Mouse (Mus musculus) 3T3-L1 (cell line): ENCODE data around the gene Pop7.

Experiments
- DNase-seq: peaks from one replicate; pipeline ENCODE4 v3.0.0-alpha.2; 2015; ENCODE audit warnings: low read depth, low spot score

Pop7 gene

GRCm38 (mm10) chr5:137528247-137528968 lies 26.1 kb upstream of the Pop7 start:
- DNase-seq, result no peak

- no peak for DNase-seq
Measured at GRCm38 (mm10) chr5:137527413-137527812, 25.1 kb upstream of the Pop7 start.

- DNase-seq, result peak; percentile 62
Measured at GRCm38 (mm10) chr5:137526192-137526936, 24.0 kb upstream of the Pop7 start.

- DNase-seq, result no peak
Measured at GRCm38 (mm10) chr5:137525511-137525910, 23.2 kb upstream of the Pop7 start.

- no peak for DNase-seq
Measured at GRCm38 (mm10) chr5:137524671-137525070, 22.4 kb upstream of the Pop7 start.

- DNase-seq, result no peak
Measured at GRCm38 (mm10) chr5:137524251-137524515, 21.9 kb upstream of the Pop7 start.

- no peak for DNase-seq
Measured at GRCm38 (mm10) chr5:137523396-137524250, 21.3 kb upstream of the Pop7 start.

- DNase-seq, result no peak
Measured at GRCm38 (mm10) chr5:137522711-137523110, 20.4 kb upstream of the Pop7 start.

GRCm38 (mm10) chr5:137521861-137522260 lies 19.5 kb upstream of the Pop7 start:
- no peak for DNase-seq

GRCm38 (mm10) chr5:137519691-137520550 lies 17.6 kb upstream of the Pop7 start:
- no peak for DNase-seq

GRCm38 (mm10) chr5:137518436-137518835 lies 16.1 kb upstream of the Pop7 start, which contains the start of gene Gigyf1:
TSS of gene Gigyf1 (plus strand) at chr5:137518548.
- peak; percentile 60 for DNase-seq

GRCm38 (mm10) chr5:137514811-137515210 lies 12.5 kb upstream of the Pop7 start:
- DNase-seq, result no peak

GRCm38 (mm10) chr5:137513951-137514721 lies 11.8 kb upstream of the Pop7 start:
- DNase-seq, result no peak

GRCm38 (mm10) chr5:137512847-137513794 lies 10.8 kb upstream of the Pop7 start:
- DNase-seq, result peak; percentile 62

- no peak for DNase-seq
Measured at GRCm38 (mm10) chr5:137511706-137512105, 9.4 kb upstream of the Pop7 start.

GRCm38 (mm10) chr5:137510573-137511390 lies 8.5 kb upstream of the Pop7 start:
- no peak for DNase-seq

- DNase-seq, result peak; percentile 70
Measured at GRCm38 (mm10) chr5:137510014-137510501, 7.7 kb upstream of the Pop7 start.

- peak; percentile 74 for DNase-seq
Measured at GRCm38 (mm10) chr5:137504041-137504440, 1.7 kb upstream of the Pop7 start.
